Mouse (Mus musculus): ENCODE results near the gene Neurl1a.

DNA sequence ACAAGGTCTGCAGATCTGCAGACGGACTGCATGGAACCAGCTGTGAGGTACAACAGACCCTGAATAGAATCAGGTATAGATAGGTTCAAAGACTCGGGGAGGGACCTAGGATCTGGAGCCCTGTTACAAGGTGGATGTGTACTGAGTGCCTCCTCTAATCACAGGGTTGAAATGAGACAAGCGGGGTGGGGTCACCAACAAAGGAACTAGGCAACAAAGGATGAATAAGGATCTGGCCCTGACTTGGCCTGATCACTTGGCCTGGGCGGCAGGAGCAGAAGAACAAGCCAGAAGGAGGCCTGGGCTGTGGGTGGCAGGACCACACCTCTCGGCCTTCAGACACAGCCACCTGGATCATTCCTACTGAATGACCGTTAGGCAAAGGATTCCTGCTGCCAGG lies 107.0 kb downstream of the Neurl1a start:
- TF ChIP-seq CTCF (IDR thresholded peaks at IDR 0.05) (no peak), EP300 (IDR thresholded peaks at IDR 0.05) (no peak)

Measured in lung, postnatal 0 days (tissue).